Mouse (Mus musculus): ENCODE results near the gene Tmem221. TPM values are rescaled to one million over a fixed set of nuclear protein-coding genes. Genes with fewer than 3 reads are reported as not detected.
"Not testable (repeated sequence)": the region's sequence is repeated elsewhere in the genome, so short reads cannot be mapped to it uniquely, and the experiment has no call there.

Gene Tmem221
- total RNA-seq, 4 experiments from 2014 or later = 5.1 to 7.0 (median 5.8) TPM

GRCm38 (mm10) chr8:71545053-71545452, 13.6 kb downstream of the Tmem221 start:
- no peak for DNase-seq

- no peak for DNase-seq
Observed at GRCm38 (mm10) chr8:71543755-71544154, 14.9 kb downstream of the Tmem221 start.

GRCm38 (mm10) chr8:71542632-71543343, 15.9 kb downstream of the Tmem221 start, which contains the start of gene Mvb12a:
Gene Mvb12a (plus strand): TSS chr8:71542922.
- peak; percentile 99 for DNase-seq

- DNase-seq = peak; percentile 91
Observed at GRCm38 (mm10) chr8:71537028-71537867, 21.4 kb downstream of the Tmem221 start, which contains the start of gene Bst2. Gene Bst2 (minus strand): TSS chr8:71537456.

GRCm38 (mm10) chr8:71535663-71536062, 23.0 kb downstream of the Tmem221 start:
- DNase-seq = no peak

- no peak for DNase-seq
Observed at GRCm38 (mm10) chr8:71534263-71534810, 24.3 kb downstream of the Tmem221 start.

GRCm38 (mm10) chr8:71530735-71531467, 27.8 kb downstream of the Tmem221 start:
- not testable (repeated sequence) for DNase-seq

- no peak for DNase-seq
Observed at GRCm38 (mm10) chr8:71528362-71529073, 30.2 kb downstream of the Tmem221 start.

- DNase-seq = no peak
Observed at GRCm38 (mm10) chr8:71527162-71527870, 31.4 kb downstream of the Tmem221 start.

GRCm38 (mm10) chr8:71526272-71526671, 32.4 kb downstream of the Tmem221 start:
- DNase-seq = no peak

- no peak for DNase-seq
Observed at GRCm38 (mm10) chr8:71525226-71526050, 33.2 kb downstream of the Tmem221 start, which contains the start of gene Ccdc194. Gene Ccdc194 (minus strand): TSS chr8:71525711.

GRCm38 (mm10) chr8:71521634-71522033, 37.0 kb downstream of the Tmem221 start:
- DNase-seq = peak; percentile 89

GRCm38 (mm10) chr8:71519037-71519825, 39.4 kb downstream of the Tmem221 start:
- DNase-seq = not testable (repeated sequence)

- DNase-seq = no peak
Observed at GRCm38 (mm10) chr8:71516786-71517185, 41.9 kb downstream of the Tmem221 start.

GRCm38 (mm10) chr8:71515043-71515442, 43.6 kb downstream of the Tmem221 start:
- DNase-seq = no peak

- no peak for DNase-seq
Observed at GRCm38 (mm10) chr8:71513018-71513754, 45.5 kb downstream of the Tmem221 start.

- no peak for DNase-seq
Observed at GRCm38 (mm10) chr8:71511644-71512043, 47.0 kb downstream of the Tmem221 start, which contains the start of gene Plvap. Gene Plvap (minus strand): TSS chr8:71511752.

GRCm38 (mm10) chr8:71509316-71509715, 49.4 kb downstream of the Tmem221 start:
- no peak for DNase-seq

All from adrenal gland, adult 8-10 months (tissue).